ENCODE assay signal across 8 mouse cellular contexts in the genomic region with DNA sequence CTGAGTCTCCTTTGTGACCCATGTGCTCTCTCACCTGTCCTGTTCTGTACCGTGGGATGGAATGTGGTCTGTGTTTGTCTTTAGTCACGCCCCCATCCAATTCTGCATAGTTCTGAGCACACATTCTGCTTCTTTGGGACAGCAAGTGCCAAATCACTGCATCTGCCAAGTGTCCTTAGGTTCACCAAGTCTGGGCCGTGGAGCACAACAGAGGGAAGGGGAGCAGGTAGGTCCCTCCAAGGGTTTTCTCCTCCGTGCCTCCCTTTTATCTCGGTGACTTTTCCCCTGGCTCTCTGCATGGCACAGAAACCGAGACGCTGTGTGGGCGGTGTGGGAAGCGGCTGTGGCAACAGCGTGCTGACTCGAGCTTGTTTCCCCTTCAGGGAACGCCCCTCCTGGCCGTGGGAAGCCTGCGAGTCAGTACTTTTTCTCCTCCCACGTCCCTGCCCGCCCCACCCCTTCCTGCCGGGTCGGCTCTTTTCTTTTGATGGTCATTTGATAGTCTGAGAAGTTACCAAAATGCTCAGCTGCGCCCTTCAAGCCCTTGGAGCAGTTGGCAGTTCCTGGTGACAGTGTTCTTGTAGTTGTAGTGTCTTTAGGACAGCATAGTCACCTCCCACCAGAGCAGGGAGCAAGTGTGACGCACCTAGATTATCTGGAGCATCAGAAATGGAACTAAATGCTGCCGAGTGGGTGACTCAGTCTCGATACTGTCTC. TPM values are rescaled to one million over a fixed set of nuclear protein-coding genes. Genes with fewer than 3 reads are reported as not detected.
DNase-seq lines count a peak whose midpoint lies in the region; ATAC-seq and TF ChIP-seq lines count a peak whose summit lies in the region.

No protein-coding gene starts in this region.

- H3K36me3 ChIP-seq in embryonic facial prominence, embryonic 15.5 days: no peaks in the 10 kb centered on the region
- peaks cover 29% of the 10 kb centered on the region for H3K36me3 ChIP-seq in heart, embryonic 13.5 days
- H3K36me3 ChIP-seq in kidney, embryonic 15.5 days: no peaks in the 10 kb centered on the region
- H3K36me3 ChIP-seq in liver, postnatal 0 days (replicated peaks; ENCODE audit: insufficient read depth, low read length): no peaks in the 10 kb centered on the region
- H3K36me3 ChIP-seq in stomach, embryonic 14.5 days (ENCODE audit: control insufficient read depth, insufficient read depth, low read length): no peaks in the 10 kb centered on the region

- ATAC-seq in embryonic facial prominence, embryonic 15.5 days (ENCODE audit: insufficient number of reproducible peaks, low FRiP score, low TSS enrichment, low read depth): peak; percentile 78
- ATAC-seq in heart, embryonic 13.5 days (ENCODE audit: extremely low read depth, insufficient number of reproducible peaks, low FRiP score, low TSS enrichment): no peak
- ATAC-seq in kidney, embryonic 15.5 days (replicated peaks; ENCODE audit: low FRiP score): peak; percentile 86
- peak; percentile 84 for ATAC-seq in liver, postnatal 0 days
- peak; percentile 65; the same call in 1 of the 2 replicates for ATAC-seq in stomach, embryonic 14.5 days (ENCODE audit: insufficient number of reproducible peaks, insufficient read depth, low FRiP score, low read depth)

- peaks cover 20% of the 10 kb centered on the region for H3K4me1 ChIP-seq in embryonic facial prominence, embryonic 15.5 days
- peaks cover 16% of the 10 kb centered on the region for H3K4me1 ChIP-seq in heart, embryonic 13.5 days
- peaks cover 27% of the 10 kb centered on the region for H3K4me1 ChIP-seq in kidney, embryonic 15.5 days
- peaks cover 12% of the 10 kb centered on the region for H3K4me1 ChIP-seq in liver, postnatal 0 days (ENCODE audit: insufficient read depth)
- H3K4me1 ChIP-seq in stomach, embryonic 14.5 days (ENCODE audit: control insufficient read depth, insufficient read depth, low read length): 0 out of 2 replicates have a peak, but pooled peaks cover 7% of the 10 kb centered on the region

- H3K4me2 ChIP-seq in embryonic facial prominence, embryonic 15.5 days (replicated peaks): peak overlapping the region; percentile 51
- H3K4me2 ChIP-seq in heart, embryonic 13.5 days: peak overlapping the region; percentile 62
- peak overlapping the region; percentile 63 for H3K4me2 ChIP-seq in kidney, embryonic 15.5 days
- H3K4me2 ChIP-seq in liver, postnatal 0 days (ENCODE audit: low read depth, low read length): peak overlapping the region; percentile 76
- H3K4me2 ChIP-seq in stomach, embryonic 14.5 days (replicated peaks; ENCODE audit: low read depth, low read length): peak overlapping the region; percentile 26

- H3K27me3 ChIP-seq in embryonic facial prominence, embryonic 15.5 days: no peaks in the 10 kb centered on the region
- H3K27me3 ChIP-seq in heart, embryonic 13.5 days (replicated peaks): no peaks in the 10 kb centered on the region
- H3K27me3 ChIP-seq in kidney, embryonic 15.5 days: no peaks in the 10 kb centered on the region
- H3K27me3 ChIP-seq in liver, postnatal 0 days (ENCODE audit: insufficient read depth, low read length): no peaks in the 10 kb centered on the region
- H3K27me3 ChIP-seq in stomach, embryonic 14.5 days (ENCODE audit: control insufficient read depth, insufficient read depth, low read length): no peaks in the 10 kb centered on the region

- H3K9ac ChIP-seq in embryonic facial prominence, embryonic 15.5 days: no peak overlapping the region
- peak overlapping the region; percentile 60; the same call in 1 of the 2 replicates for H3K9ac ChIP-seq in heart, embryonic 13.5 days
- peak overlapping the region; percentile 12; the same call in 1 of the 2 replicates for H3K9ac ChIP-seq in kidney, embryonic 15.5 days
- H3K9ac ChIP-seq in liver, postnatal 0 days (replicated peaks): peak overlapping the region; percentile 44
- H3K9ac ChIP-seq in stomach, embryonic 14.5 days (replicated peaks; ENCODE audit: low read depth, low read length): no peak overlapping the region

- 8% methylated on average over 22 of the region's 22 CpGs for WGBS in embryonic facial prominence, embryonic 15.5 days
- WGBS in heart, embryonic 13.5 days: 18% methylated on average over 22 of the region's 22 CpGs
- 4% methylated on average over 22 of the region's 22 CpGs for WGBS in kidney, embryonic 15.5 days
- 5% methylated on average over 22 of the region's 22 CpGs for WGBS in liver, postnatal 0 days (ENCODE audit: insufficient replicate concordance)
- WGBS in stomach, embryonic 14.5 days: 13% methylated on average over 22 of the region's 22 CpGs

- H3K27ac ChIP-seq in embryonic facial prominence, embryonic 15.5 days (replicated peaks): peak overlapping the region; percentile 84
- 0 out of 2 replicates have a peak overlapping the region, but pooled peaks have one; percentile 20 for H3K27ac ChIP-seq in heart, embryonic 13.5 days (replicated peaks)
- peak overlapping the region; percentile 66 for H3K27ac ChIP-seq in kidney, embryonic 15.5 days
- H3K27ac ChIP-seq in liver, postnatal 0 days (ENCODE audit: low read depth): peak overlapping the region; percentile 18; the same call in 1 of the 2 replicates
- no peak overlapping the region for H3K27ac ChIP-seq in stomach, embryonic 14.5 days (ENCODE audit: low read length)

- H3K4me3 ChIP-seq in embryonic facial prominence, embryonic 15.5 days (replicated peaks): peak overlapping the region; percentile 25
- peak overlapping the region; percentile 41 for H3K4me3 ChIP-seq in heart, embryonic 13.5 days
- peak overlapping the region; percentile 37 for H3K4me3 ChIP-seq in kidney, embryonic 15.5 days (replicated peaks)
- peak overlapping the region; percentile 41 for H3K4me3 ChIP-seq in liver, postnatal 0 days (ENCODE audit: low read depth, low read length)
- no peak overlapping the region; the same call in 1 of the 2 replicates for H3K4me3 ChIP-seq in stomach, embryonic 14.5 days (ENCODE audit: low read depth, low read length)

- no peak for TF ChIP-seq CTCF in liver, postnatal 0 days (IDR thresholded peaks at IDR 0.05; ENCODE audit: low read depth)

- TF ChIP-seq EP300 in liver, postnatal 0 days (IDR thresholded peaks at IDR 0.05; ENCODE audit: low read depth): no peak

- peak; percentile 87 for DNase-seq in ZHBTc4 (ENCODE audit: low read depth, low spot score)
- DNase-seq in liver, postnatal 0 days: peak; percentile 68
- peak; percentile 22 for DNase-seq in neural tube, embryonic 10.5 days (ENCODE audit: extremely low spot score, low spot score)
- no peak for DNase-seq in cerebellum, postnatal 14 days

- H3K9me3 ChIP-seq in embryonic facial prominence, embryonic 15.5 days (replicated peaks): no peaks in the 10 kb centered on the region
- H3K9me3 ChIP-seq in heart, embryonic 13.5 days: no peaks in the 10 kb centered on the region
- no peaks in the 10 kb centered on the region for H3K9me3 ChIP-seq in kidney, embryonic 15.5 days (replicated peaks)
- H3K9me3 ChIP-seq in liver, postnatal 0 days (ENCODE audit: low read length): no peaks in the 10 kb centered on the region
- H3K9me3 ChIP-seq in stomach, embryonic 14.5 days (ENCODE audit: control insufficient read depth, low read depth, low read length): no peaks in the 10 kb centered on the region

RNA-seq across cellular contexts. Expression of a gene that starts 21.0 kb away (rescaled TPM):
- 33.1 and 37.8 TPM in 2 replicates for polyA plus RNA-seq in embryonic facial prominence, embryonic 15.5 days (2015; fragmentation: Nextera tagmentation; extraction: Ambion mirVana)
- polyA plus RNA-seq in heart, embryonic 13.5 days (2015; fragmentation: Nextera tagmentation; extraction: Ambion mirVana): 2.0 and 2.1 TPM in 2 replicates
- polyA plus RNA-seq in kidney, embryonic 15.5 days (2015; fragmentation: Nextera tagmentation; extraction: Ambion mirVana): 1.8 and 1.9 TPM in 2 replicates
- polyA plus RNA-seq in liver, postnatal 0 days (2015; fragmentation: Nextera tagmentation; extraction: Ambion mirVana): 0.20 and 0.23 TPM in 2 replicates
- polyA plus RNA-seq in stomach, embryonic 14.5 days (2014; fragmentation: Nextera tagmentation; extraction: Ambion mirVana): 2.6 and 3.8 TPM in 2 replicates

RNA-seq across cellular contexts. Expression of a gene that starts 58.0 kb away (rescaled TPM):
- 13.0 and 13.1 TPM in 2 replicates for polyA plus RNA-seq in embryonic facial prominence, embryonic 15.5 days (2015; fragmentation: Nextera tagmentation; extraction: Ambion mirVana)
- polyA plus RNA-seq in heart, embryonic 13.5 days (2015; fragmentation: Nextera tagmentation; extraction: Ambion mirVana): 16.8 and 17.5 TPM in 2 replicates
- 12.4 and 13.2 TPM in 2 replicates for polyA plus RNA-seq in kidney, embryonic 15.5 days (2015; fragmentation: Nextera tagmentation; extraction: Ambion mirVana)
- polyA plus RNA-seq in liver, postnatal 0 days (2015; fragmentation: Nextera tagmentation; extraction: Ambion mirVana): 4.0 and 5.3 TPM in 2 replicates
- 14.3 and 14.7 TPM in 2 replicates for polyA plus RNA-seq in stomach, embryonic 14.5 days (2014; fragmentation: Nextera tagmentation; extraction: Ambion mirVana)

Comparison
In these comparisons a context has a peak if more than half of its experiments do, and no peak if none do; other contexts are left out.
1. DNase-seq: peak in ZHBTc4 (single experiment), liver, postnatal 0 days (single experiment) and neural tube, embryonic 10.5 days (single experiment); none in cerebellum, postnatal 14 days (0 of 2).
2. H3K4me2 ChIP-seq: peak in every context shown above with its lines; median percentile 76 in liver, postnatal 0 days; 63 in kidney, embryonic 15.5 days; 62 in heart, embryonic 13.5 days; 51 in embryonic facial prominence, embryonic 15.5 days; 26 in stomach, embryonic 14.5 days.
3. H3K9ac ChIP-seq: peak in heart, embryonic 13.5 days (single experiment), kidney, embryonic 15.5 days (single experiment) and liver, postnatal 0 days (single experiment); none in embryonic facial prominence, embryonic 15.5 days (single experiment) and stomach, embryonic 14.5 days (single experiment).